Mouse (Mus musculus) monocyte, adult 2 months (primary cell): Measurements from ENCODE around the gene Ankrd33b.
A peak's percentile ranks its signal among the peaks of the same experiment; 100 is the strongest.

Source experiments
- DNase-seq, 2 experiments: peaks; one replicate each; pipeline ENCODE4 v3.0.0; 2022; ENCODE audit warnings: low spot score in 2 of 2, low read depth in 1 of 2

Ankrd33b gene

DNA sequence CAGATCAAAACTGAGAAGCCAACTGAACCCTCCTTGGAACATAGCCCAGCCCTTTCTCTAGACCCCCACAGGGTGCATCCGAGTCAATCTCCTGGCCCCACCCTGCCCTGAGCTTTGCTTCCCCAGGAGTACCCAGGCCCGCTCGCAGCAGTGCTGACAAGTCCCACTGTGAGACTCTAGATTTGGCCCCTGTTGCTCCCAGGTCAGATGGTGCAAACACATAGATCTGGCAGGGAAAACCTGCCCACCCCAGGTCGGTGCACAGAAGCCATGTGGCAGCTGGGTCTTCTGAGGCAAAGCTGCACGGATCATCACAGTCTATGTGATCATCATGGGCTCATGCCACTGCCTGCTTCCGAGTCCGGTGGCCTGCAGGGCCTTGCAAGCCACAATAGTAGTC is 94.8 kb downstream of the Ankrd33b start:
- DNase-seq, result no peak

- no peak for DNase-seq
These were observed 98.0 kb downstream of the Ankrd33b start for GRCm38 (mm10) chr15:31269558-31269957.

GRCm38 (mm10) chr15:31268148-31268547 is 99.4 kb downstream of the Ankrd33b start:
- DNase-seq, result no peak

- DNase-seq, result no peak
These were observed 101.7 kb downstream of the Ankrd33b start for GRCm38 (mm10) chr15:31265845-31266244.

- DNase-seq, result no peak
These were observed 102.1 kb downstream of the Ankrd33b start for GRCm38 (mm10) chr15:31265404-31265803.

GRCm38 (mm10) chr15:31264827-31265226 is 102.7 kb downstream of the Ankrd33b start:
- peak in 1 of 2 experiments; percentile 13 for DNase-seq

DNA sequence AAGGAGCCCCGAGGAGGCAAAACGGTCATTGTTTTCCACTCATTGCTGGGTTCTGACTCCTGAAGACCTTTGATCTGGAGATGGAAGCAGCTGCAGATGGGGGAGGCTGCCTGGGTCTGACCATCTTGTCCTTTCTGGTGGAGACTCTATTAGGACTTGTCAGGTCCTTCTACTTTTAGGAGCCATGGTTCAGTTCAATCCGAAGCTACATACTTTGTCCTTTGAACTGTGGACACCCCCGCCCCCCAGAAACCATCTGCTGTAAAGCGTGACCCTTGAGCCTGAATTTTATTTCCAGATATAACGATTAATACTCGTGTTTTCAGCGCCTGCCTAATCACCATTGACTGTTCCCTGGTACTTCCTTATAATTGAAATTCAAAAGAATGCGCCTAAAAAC is 105.2 kb downstream of the Ankrd33b start:
- DNase-seq, result no peak

DNA sequence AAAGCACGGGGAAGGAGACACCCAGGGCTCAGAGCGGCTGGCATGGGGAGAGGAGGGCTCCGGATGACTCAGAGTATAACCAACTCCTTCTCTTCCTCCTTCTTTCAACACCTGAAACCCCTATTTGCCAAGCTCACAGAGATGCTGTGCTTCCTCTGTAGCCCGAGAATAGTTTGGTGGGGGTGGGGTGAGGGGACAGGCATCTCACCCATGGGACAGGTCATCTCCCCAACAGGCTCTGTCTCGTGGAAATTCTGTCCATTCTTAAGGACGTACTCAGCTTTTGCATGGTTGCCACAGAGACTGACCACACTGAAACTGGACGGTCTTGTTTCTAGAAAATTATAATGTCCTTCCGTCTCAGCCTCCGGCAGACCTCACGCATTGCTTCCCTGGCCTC is 106.4 kb downstream of the Ankrd33b start:
- no peak for DNase-seq

DNA sequence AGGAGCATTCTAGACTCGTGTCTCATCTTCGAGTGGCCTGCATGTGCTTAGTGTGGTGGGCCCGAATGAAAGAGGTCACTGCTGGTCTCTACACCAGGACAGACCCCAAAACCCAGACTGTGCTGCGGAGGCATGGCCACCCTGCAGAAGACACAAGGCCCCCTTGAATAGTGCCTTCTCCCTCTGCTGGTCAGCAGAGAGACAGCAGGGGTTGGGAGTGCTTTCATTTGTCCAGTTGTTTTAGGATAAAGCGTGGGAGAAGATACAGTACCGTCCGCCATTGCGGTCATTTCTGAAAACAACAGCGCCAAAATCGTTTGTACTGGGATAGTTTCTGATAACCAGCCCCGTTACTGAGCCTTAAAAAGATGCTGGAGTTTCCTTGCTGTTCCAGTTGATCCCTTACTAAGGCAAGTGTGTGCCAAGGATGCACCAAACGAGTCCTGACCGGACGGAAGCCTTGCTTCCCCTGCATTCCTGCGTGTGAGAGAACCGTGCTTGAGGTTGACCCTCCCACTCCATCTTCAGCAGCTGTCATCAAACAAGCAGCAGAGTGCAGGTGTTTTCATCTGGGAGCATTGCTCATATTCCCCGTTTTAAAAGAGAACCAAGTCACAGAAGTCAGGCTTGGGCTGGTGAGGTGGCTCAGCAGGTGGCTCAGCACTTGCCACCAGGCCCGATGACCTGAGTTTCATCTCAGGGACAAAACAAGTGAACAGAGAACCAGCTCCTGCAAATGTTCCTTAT is 108.7 kb downstream of the Ankrd33b start:
- DNase-seq, result no peak

DNA sequence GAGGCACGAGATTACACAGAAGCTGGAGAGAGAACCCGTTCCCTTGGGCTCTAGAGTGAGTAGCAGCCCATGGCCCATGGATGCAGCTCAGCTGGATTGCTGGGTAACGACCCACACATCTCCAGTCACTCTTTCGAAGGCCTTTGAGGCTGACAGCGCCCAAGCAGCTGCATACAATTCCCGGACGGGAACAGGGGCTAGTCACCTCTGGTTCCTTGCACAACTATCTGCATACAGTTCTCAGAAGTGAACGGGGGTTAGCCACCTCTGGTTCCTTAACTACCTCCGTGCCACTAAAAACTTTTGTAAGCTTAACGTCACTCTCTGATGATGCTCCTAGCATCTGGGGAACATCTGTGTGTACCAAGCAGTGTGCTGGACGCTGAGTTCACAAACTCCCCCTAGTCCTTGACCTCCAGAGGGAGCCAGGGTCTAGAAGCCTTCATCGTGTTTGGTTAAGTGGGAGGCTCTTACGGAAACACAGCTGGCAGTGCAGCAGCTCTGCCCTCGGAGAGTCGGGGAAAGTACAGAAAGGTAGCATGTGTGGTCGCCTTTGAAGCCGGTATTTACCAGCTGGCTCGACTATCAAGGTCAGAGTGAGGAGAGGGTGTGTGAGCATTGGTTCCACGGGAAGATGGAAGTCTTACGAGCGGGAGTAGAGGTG is 109.4 kb downstream of the Ankrd33b start:
- DNase-seq, result no peak

GRCm38 (mm10) chr15:31257329-31257728 is 110.2 kb downstream of the Ankrd33b start:
- no peak for DNase-seq

- DNase-seq, result no peak
These were observed 111.8 kb downstream of the Ankrd33b start for GRCm38 (mm10) chr15:31255762-31256161.

GRCm38 (mm10) chr15:31254939-31255535 is 112.5 kb downstream of the Ankrd33b start:
- no peak for DNase-seq

- DNase-seq, result no peak
These were observed 113.6 kb downstream of the Ankrd33b start for GRCm38 (mm10) chr15:31253963-31254362.

GRCm38 (mm10) chr15:31253380-31253779 is 114.1 kb downstream of the Ankrd33b start:
- no peak for DNase-seq

DNA sequence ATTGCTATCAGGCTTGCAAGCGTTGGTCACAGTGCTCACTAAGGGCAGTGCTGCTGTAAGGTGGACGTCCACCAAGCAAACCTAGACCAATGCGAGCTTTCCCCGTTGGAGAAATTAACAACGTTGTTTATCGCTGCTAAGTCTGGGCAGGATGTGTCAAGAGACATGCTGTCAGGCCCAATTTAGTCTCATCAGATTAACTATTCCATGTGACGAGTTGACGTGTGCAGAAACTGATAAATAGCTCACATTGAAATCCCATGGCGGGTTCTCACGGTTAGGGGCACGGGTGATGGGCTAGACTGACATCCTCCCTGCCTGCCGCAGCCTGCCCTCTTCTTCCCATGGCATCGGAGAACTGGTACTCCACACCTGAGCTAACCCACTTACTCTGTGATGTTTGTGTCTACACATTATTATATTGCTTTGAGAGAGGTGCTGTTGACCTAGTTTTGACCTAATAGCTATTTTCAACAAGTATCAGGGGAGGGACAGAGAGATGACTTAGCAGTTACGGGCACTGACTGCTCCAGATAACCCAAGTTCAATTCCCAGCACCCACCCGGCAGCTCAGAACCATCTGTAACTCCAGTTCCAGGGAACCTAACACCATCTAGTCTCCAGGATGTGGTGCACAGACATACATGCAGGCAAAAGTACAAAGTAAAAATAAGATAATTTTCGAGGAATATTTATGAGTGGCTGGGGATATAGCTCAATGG is 114.8 kb downstream of the Ankrd33b start:
- no peak for DNase-seq

DNA sequence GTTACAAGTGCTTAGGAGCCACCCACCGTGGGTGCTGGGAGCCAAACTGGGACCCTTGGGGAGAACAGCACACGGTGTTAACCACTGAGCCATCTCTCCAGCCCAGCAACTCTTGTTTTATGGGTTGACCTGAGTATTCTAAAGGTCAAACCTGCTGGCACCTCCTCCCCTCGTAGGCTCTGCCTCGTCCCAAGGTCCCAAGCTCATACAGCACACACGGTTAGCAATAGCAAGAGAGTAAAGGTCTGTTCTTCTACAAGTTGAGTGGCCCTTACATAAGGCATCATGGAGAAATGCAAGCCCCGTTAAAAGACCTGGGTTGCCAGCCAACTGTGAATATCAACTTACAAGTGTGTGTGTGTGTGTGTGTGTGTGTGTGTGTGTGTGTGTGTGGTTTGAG is 116.3 kb downstream of the Ankrd33b start:
- DNase-seq, result no peak

DNA sequence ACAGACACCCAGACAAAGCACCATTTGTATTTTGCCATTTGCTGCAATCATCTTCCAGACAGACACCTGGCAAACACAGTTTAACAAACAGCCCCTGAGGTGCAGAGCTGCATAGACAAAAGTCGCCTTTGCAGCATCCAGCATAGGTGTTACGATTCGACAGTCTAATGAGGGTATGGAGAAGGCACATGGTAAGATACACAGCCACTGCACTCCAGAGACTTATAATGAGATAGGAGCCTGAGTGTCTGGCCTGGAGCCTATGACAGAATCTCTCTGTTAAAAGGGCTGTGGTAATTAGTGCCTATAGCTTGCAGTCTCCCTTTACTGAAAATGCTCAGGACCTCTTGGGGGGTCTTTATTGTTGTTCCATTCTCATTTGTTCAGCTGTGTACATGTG is 116.8 kb downstream of the Ankrd33b start:
- no peak for DNase-seq

DNA sequence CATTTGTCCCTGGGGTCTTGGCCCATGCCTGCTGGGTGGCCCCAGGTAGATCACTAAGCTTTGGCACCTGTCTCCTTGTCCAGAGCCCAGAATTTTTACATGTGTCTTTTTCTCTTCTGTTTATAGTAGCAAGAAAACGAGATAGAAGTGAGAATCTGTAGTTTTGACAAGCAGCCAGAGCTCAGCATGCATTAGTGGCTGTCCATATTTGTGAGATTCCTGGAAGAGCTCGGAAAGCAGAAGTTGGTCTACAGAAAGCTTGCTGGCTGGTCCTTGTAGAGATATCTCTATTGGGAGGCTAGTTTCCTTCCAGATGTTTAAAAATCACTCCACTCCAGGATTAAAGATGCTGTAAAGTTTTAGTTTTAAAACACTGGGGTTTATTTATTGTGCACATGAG is 117.5 kb downstream of the Ankrd33b start:
- no peak for DNase-seq

DNA sequence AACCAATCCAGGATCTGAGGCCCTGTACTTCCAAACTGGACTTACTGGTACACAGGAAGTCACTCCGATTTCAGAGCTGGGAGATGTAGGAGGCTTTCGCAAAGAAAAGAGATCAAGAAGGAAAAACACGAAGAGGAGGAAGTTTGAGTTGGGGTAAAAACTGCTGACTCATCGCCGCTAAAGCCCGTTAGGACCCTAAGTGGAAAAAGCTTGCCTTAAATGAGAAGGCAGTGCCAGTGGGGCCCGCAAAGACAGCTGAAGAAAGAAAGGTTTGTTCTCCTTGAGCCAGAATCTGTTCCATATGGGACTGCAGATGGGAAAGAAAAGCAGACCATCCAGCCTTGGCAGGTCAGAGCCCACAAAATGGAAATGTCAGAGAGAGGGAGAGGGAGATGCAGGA is 118.6 kb downstream of the Ankrd33b start:
- no peak for DNase-seq

DNA sequence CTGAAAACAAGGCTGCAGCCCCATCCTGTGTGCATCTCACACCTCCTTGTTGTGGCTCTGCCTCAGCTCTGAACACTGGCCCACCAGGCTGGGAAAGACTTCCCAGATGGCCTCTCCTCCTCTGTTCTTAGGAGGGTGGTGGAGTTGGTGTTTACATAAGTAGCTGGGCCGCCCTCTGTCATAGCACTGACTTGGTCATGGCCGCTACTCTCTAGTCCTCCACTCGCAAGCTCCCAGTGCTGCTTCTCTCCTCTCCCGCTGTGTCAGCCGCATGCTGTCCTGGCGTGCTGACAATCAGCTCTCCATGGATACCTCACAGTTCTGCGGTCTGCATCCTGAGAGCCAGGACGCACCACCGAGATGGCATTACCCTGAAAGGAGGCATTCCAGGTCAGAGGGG is 120.5 kb downstream of the Ankrd33b start:
- no peak for DNase-seq

- DNase-seq, result no peak
These were observed 121.6 kb downstream of the Ankrd33b start for GRCm38 (mm10) chr15:31245934-31246333.
